1 mouse cellular context compared by ENCODE assay signal in genomic region chr6:97205439-97205885, GRCm38 (mm10).
TF ChIP-seq lines count a peak whose summit lies in the region.

Gene Uba3 (minus strand): TSS chr6:97205647.

TF ChIP-seq in CH12.LX, 34 proteins besides CTCF, POLR2A, EP300 and RAD21 (continued from another document):
- TF ChIP-seq RCOR1 (conservative IDR thresholded peaks at IDR 0.05; ENCODE audit: low read depth, low read length) (no peak), TBP (conservative IDR thresholded peaks at IDR 0.05; ENCODE audit: low read depth, low read length) (0 out of 2 replicates have a peak, but pooled peaks have one; percentile 16), SIN3A (IDR thresholded peaks at IDR 0.05; ENCODE audit: low read length) (no peak), NELFE (IDR thresholded peaks at IDR 0.05; ENCODE audit: low read depth, low read length) (peak; percentile 89), MEF2A (IDR thresholded peaks at IDR 0.05; ENCODE audit: borderline replicate concordance, low read depth, low read length) (peak; percentile 67; the same call in 1 of the 2 replicates), ZNF384 (IDR thresholded peaks at IDR 0.05; ENCODE audit: low read depth, low read length) (no peak), GABPA (IDR thresholded peaks at IDR 0.05; ENCODE audit: insufficient replicate concordance, low read depth, low read length) (no peak), E2F4 (IDR thresholded peaks at IDR 0.05; ENCODE audit: insufficient replicate concordance, low read depth, low read length) (no peak), POLR2AphosphoS2 (IDR thresholded peaks at IDR 0.05; ENCODE audit: low read depth, low read length) (no peak), IRF4 (IDR thresholded peaks at IDR 0.05; ENCODE audit: low read depth, low read length) (peak; percentile 44; the same call in 1 of the 2 replicates), CHD1 (IDR thresholded peaks at IDR 0.05; ENCODE audit: low read depth, low read length) (no peak)
TF ChIP-seq in CH12.LX: peak in this region for 13.
